Mouse (Mus musculus) erythroblast, embryonic 14.5 days (primary cell): ENCODE results near the gene Rtcb.

Experiments
- GATA1 ChIP-seq: IDR thresholded peaks from 2 replicates; pipeline ENCODE4 v1.6.1; 2012; ENCODE audit warnings: low read length, inconsistent platforms, mixed read lengths
- TAL1 ChIP-seq: IDR thresholded peaks from 3 replicates; pipeline ENCODE4 v1.6.1; 2012; ENCODE audit warnings: low read length, inconsistent platforms, mixed read lengths

GRCm38 (mm10) chr10:85989412-85990115, 31.9 kb upstream of the Rtcb start:
- TF ChIP-seq GATA1 (no peak), TAL1 (no peak)
